Mouse (Mus musculus) gastrocnemius, adult 2 months (tissue): Measurements from ENCODE around the gene Sptssa. TPM values are rescaled to one million over a fixed set of nuclear protein-coding genes. Genes with fewer than 3 reads are reported as not detected.

Experiments used
- DNase-seq: peaks from one replicate; pipeline ENCODE4 v3.0.0; 2022
- H3K27ac ChIP-seq: fragments of 200-600 bp; 2 replicates; pipeline ENCODE4 v1.8.1; 2022; ENCODE audit warnings: mild to moderate bottlenecking
- H3K4me3 ChIP-seq: fragments of 200-600 bp; 2 replicates; pipeline ENCODE4 v1.8.1; 2022; ENCODE audit warnings: mild to moderate bottlenecking, moderate library complexity
- CTCF ChIP-seq: fragments of 200-600 bp; IDR thresholded peaks from 2 replicates; pipeline ENCODE4 v1.8.1; 2022; ENCODE audit warnings: antibody characterized with exemption, mild to moderate bottlenecking, moderate library complexity
- intact Hi-C: fragments of 180-260 bp; cut with DNase I; formaldehyde crosslinking; loops from one replicate; pipeline ENCODE4 v1.15.1; 2025
- microRNA-seq: library from miRNA; unstranded; fragments of <30 nt; microRNA quantifications from one replicate; pipeline ENCODE4 v1.2.0, GENCODE M21; 2021
- total RNA-seq, 2 experiments: library from RNA; stranded (reverse); gene quantifications; 2 replicates each; pipeline ENCODE4 v1.2.3; 2021

Gene Sptssa
- total RNA-seq, 2 experiments from 2014 or later: 13.7 to 20.3 TPM

GRCm38 (mm10) chr12:54600482-54600881 lies 55.9 kb downstream of the Sptssa start:
- intact Hi-C loops: no loop called here
- Histone ChIP-seq H3K4me3 (no peak overlapping the region), H3K27ac (no peak overlapping the region)
- no peak for DNase-seq
- TF ChIP-seq CTCF: no peak

DNA sequence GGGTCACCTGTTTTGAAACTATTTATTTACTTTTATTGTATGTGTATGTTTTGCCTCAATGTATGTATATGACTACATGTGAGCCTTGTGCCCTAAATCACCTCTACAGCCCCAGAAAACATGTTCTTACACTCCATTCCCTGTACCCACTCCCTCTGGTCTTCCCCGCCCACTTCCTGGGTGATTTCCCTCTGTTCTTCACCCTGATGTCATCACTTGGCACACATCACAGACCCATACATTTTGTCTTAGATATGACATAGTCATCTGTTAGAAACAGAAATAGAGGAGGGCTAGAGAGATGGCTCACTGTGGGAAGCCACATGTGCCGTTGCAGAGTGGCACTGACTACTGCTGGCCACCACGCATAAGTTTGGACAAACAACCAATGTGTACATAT lies 58.0 kb downstream of the Sptssa start:
- no peak for TF ChIP-seq CTCF
- intact Hi-C loops: no loop called here

DNA sequence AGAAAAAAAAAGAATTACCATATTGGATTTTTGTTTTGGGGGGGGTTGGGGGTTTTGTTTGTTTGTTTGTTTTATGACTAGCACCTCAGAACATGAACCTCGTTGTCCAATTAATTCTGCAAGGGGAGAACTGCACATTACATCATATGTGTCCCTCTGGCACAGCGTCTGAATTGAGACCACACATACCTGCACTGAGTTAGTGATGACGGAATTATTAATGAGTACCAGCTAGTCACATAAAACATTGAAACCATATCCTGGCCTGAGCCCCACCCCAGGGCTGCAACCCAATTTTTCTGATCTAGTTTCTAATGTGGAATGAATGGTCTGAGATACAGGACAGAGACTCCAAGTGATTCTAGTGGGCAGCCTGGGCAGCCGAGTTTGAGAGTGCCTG lies 59.7 kb downstream of the Sptssa start:
- intact Hi-C loops: no loop called here
- no peak overlapping the region for H3K27ac ChIP-seq
- no peak overlapping the region for H3K4me3 ChIP-seq
- TF ChIP-seq CTCF: no peak
- DNase-seq: no peak

More for the DNA sequence above, 58.0 kb downstream of the Sptssa start:
- no peak overlapping the region for H3K27ac ChIP-seq
- DNase-seq: no peak
- no peak overlapping the region for H3K4me3 ChIP-seq

Small RNA genes within 50 kb of the gene (microRNA-seq; reads per million reads assigned to microRNA genes)
- gene Mir1892: not detected

Other genes starting within 250 kb of the Sptssa start
- gene Eapp, start 39.3 kb upstream of the Sptssa start, total RNA-seq: 10 to 100 TPM; 17.8 to 18.5 TPM
- 10 to 100 TPM; 21.2 to 22.7 TPM for gene Snx6, start 139.1 kb upstream of the Sptssa start, total RNA-seq
- 100 to 1,000 TPM; 419 to 537 TPM for gene Cfl2, start 206.3 kb upstream of the Sptssa start, total RNA-seq